Mouse (Mus musculus): ENCODE measurements around the gene Gm2431. TPM values are rescaled to one million over a fixed set of nuclear protein-coding genes. Genes with fewer than 3 reads are reported as not detected.

The Gm2431 gene
- total RNA-seq (2023) = not detected

DNA sequence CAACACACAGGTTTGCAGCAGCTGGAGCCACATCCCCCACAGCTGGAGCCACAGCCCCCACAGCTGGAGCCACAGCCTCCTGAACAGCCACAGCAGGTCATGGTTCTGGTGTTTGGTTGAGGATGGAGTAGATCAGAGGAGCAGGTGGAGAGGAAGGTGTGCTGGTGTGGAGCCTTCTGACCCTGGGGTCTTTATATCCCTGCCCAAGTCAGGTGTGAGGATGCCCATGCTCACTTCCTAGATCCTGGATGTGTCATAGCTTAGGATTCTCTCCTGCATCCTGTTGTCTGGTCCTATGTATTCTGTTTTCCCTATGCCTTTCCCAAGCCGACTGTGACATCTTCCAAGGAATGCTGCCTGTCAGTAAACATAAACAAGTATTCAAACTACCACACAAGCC lies at the start of gene Gm2431:
Gene Gm2431 (minus strand): TSS at position 101 of the 400 bp plus-strand sequence.

DNA sequence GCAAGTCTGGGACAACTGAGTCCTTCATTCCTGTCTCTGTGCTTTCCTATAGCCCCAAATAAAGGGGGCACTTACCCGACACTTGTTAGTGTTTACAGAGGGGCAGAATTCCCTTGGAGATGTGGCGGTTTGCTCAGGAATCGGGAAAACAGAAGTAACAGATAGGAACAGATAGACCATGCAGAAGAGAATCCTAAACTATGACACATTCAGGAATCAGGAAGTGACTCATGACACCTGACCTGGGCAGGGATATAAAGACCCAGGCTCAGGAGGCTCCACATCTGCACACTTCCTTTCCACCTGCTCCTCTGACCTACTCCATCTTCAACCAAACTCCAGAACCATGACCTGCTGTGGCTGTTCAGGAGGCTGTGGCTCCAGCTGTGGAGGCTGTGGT lies 45.1 kb upstream of the Gm2431 start, which contains the start of gene Krtap5-4:
Gene Krtap5-4 (plus strand): TSS at position 301 of the 400 bp plus-strand sequence.

GRCm38 (mm10) chr7:142297018-142297417 lies 38.9 kb upstream of the Gm2431 start, which contains the start of gene Krtap5-1:
Gene Krtap5-1, minus strand, starts transcription at chr7:142297118.

DNA sequence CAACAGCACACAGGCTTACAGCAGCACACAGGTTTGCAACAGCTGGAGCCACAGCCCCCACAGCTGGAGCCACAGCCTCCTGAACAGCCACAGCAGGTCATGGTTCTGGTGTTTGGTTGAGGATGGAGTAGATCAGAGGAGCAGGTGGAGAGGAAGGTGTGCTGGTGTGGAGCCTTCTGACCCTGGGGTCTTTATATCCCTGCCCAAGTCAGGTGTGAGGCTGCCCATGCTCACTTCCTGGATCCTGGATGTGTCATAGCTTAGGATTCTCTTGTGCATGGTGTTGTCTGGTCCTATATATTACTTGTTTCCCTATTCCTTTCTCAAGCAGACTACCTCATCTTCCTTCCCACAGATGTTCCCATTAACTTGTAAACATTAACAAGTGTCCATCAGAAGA lies 16.1 kb upstream of the Gm2431 start, which contains the start of gene Gm4559:
Gene Gm4559 (minus strand): TSS at position 101 of the 400 bp plus-strand sequence.

DNA sequence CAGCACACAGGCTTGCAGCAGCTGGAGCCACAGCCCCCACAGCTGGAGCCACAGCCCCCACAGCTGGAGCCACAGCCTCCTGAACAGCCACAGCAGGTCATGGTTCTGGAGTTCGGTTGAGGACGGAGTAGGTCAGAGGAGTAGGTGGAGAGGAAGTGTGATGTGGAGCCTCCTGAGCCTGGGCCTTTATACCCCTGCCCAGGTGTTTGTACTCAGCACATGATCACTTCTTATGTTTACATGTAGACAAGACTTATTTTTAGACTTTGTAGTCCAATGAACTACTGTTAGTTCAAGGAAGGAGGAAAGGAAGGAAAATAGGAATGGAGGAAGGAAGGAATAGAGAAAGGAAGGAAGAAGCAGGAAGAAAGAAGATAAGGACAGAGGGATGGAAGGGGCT lies 17.2 kb downstream of the Gm2431 start, which contains the start of gene Gm40460:
Gene Gm40460 (minus strand): TSS at position 101 of the 400 bp plus-strand sequence.

GRCm38 (mm10) chr7:142229871-142230270 lies 28.3 kb downstream of the Gm2431 start, which contains the start of gene Krtap5-5:
Gene Krtap5-5, minus strand, starts transcription at chr7:142229971.

DNA sequence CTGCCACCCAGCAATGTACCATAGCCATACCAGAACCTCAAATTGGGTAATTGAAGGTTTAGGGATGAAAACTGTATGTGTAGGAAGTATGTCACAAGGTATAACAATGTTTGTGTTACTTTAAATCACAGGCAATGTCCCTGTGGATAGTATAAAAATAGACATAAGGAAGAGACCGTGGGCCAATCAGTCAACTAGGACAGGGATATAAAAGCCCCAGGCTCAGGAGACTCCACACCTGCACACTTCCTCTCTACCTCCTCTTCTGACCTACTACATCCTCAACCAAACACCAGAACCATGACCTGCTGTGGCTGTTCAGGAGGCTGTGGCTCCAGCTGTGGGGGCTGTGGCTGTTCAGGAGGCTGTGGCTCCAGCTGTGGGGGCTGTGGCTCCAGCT lies 46.6 kb downstream of the Gm2431 start, which contains the start of gene Gm7579:
Gene Gm7579 (plus strand): TSS at position 301 of the 400 bp plus-strand sequence.

Other genes with a start within 250 kb of the Gm2431 start
- 10 to 100 TPM; 30.0 to 32.4 TPM for gene Mob2, start 197.3 kb downstream of the Gm2431 start, total RNA-seq (2023)
- 1 to 10 TPM in 1 of 2 experiments, under 1 TPM in 1; 0.82 to 1.6 TPM for gene Dusp8, start 162.5 kb downstream of the Gm2431 start, total RNA-seq (2023)
- not detected for gene Gm45618, start 137.6 kb downstream of the Gm2431 start, total RNA-seq (2023)
- gene Gm39115, start 122.3 kb downstream of the Gm2431 start, total RNA-seq (2023) = not detected
- gene Gm45337, start 113.7 kb downstream of the Gm2431 start, total RNA-seq (2023) = not detected
- gene Gm29735, start 101.2 kb downstream of the Gm2431 start, total RNA-seq (2023) = not detected
- gene Gm4553, start 92.6 kb downstream of the Gm2431 start, total RNA-seq (2023) = not detected
- not detected for gene Krtap5-2, start 82.3 kb downstream of the Gm2431 start, total RNA-seq (2023)
- gene Gm10153, start 68.0 kb downstream of the Gm2431 start, total RNA-seq (2023) = not detected
- not detected for gene Krtap5-3, start 57.0 kb downstream of the Gm2431 start, total RNA-seq (2023)
- not detected for gene Gm7579, start 46.5 kb downstream of the Gm2431 start, total RNA-seq (2023)
- not detected for gene Krtap5-5, start 28.4 kb downstream of the Gm2431 start, total RNA-seq (2023)
- not detected for gene Gm40460, start 17.3 kb downstream of the Gm2431 start, total RNA-seq (2023)
- gene Gm4559, start 16.0 kb upstream of the Gm2431 start, total RNA-seq (2023) = not detected
- not detected for gene Krtap5-1, start 38.8 kb upstream of the Gm2431 start, total RNA-seq (2023)
- gene Krtap5-4, start 45.2 kb upstream of the Gm2431 start, total RNA-seq (2023) = not detected
- 10 to 100 TPM; 19.6 to 21.5 TPM for gene Ifitm10, start 115.4 kb upstream of the Gm2431 start, total RNA-seq (2023)
- gene Gm49369, start 124.3 kb upstream of the Gm2431 start, total RNA-seq (2023) = 1 to 10 TPM; 3.8 to 3.9 TPM
- 100 to 1,000 TPM; 780 to 782 TPM for gene Ctsd, start 129.7 kb upstream of the Gm2431 start, total RNA-seq (2023)
- 10 to 100 TPM in 1 of 2 experiments, 1 to 10 TPM in 1; 5.1 to 10.5 TPM for gene Syt8, start 176.5 kb upstream of the Gm2431 start, total RNA-seq (2023)
- 1 to 10 TPM; 5.9 to 7.9 TPM for gene Tnni2, start 183.5 kb upstream of the Gm2431 start, total RNA-seq (2023)
- gene Lsp1, start 202.5 kb upstream of the Gm2431 start, total RNA-seq (2023) = 1,000 to 10,000 TPM; 1,349 to 1,491 TPM
- 10 to 100 TPM; 17.8 to 18.5 TPM for gene Tnnt3, start 240.5 kb upstream of the Gm2431 start, total RNA-seq (2023)

Measured in neutrophil, adult 83 days (primary cell).